Mouse (Mus musculus) C2C12 (cell line): ENCODE measurements around the gene Dlg4. TPM values are rescaled to one million over a fixed set of nuclear protein-coding genes. Genes with fewer than 3 reads are reported as not detected.

Experiments
- H3K27me3 ChIP-seq: one replicate; pipeline ENCODE4 v1.6.1; 2011; ENCODE audit not compliant: control insufficient read depth, insufficient read depth, insufficient read length
- H3K36me3 ChIP-seq: one replicate; pipeline ENCODE4 v1.6.1; 2011; ENCODE audit not compliant: control insufficient read depth, insufficient read depth
- H3K4me3 ChIP-seq: one replicate; pipeline ENCODE4 v1.5.1; 2011; ENCODE audit warnings: mild to moderate bottlenecking, control low read depth; ENCODE audit not compliant: poor library complexity, insufficient read depth, severe bottlenecking
- H3K79me2 ChIP-seq: one replicate; pipeline ENCODE4 v1.6.1; 2011; ENCODE audit not compliant: control insufficient read depth, insufficient read depth
- H3K79me3 ChIP-seq: one replicate; pipeline ENCODE4 v1.6.1; 2011; ENCODE audit warnings: low read depth, control low read depth
- H3ac ChIP-seq: one replicate; pipeline ENCODE3; 2011; ENCODE audit warnings: low read depth; ENCODE audit not compliant: control insufficient read depth, insufficient read length
- CEBPB ChIP-seq: IDR thresholded peaks from one replicate; pipeline ENCODE4 v1.6.1; 2011; ENCODE audit warnings: low read depth, mild to moderate bottlenecking, control low read depth, moderate library complexity
- CTCF ChIP-seq: IDR thresholded peaks from one replicate; pipeline ENCODE4 v1.5.1; 2011; ENCODE audit not compliant: control insufficient read depth, insufficient read depth, insufficient read length
- FOSL1 ChIP-seq: IDR thresholded peaks from one replicate; pipeline ENCODE4 v1.8.0; 2011; ENCODE audit warnings: mild to moderate bottlenecking, low read length; ENCODE audit not compliant: poor library complexity, insufficient read depth, severe bottlenecking
- MAX ChIP-seq: IDR thresholded peaks from one replicate; pipeline ENCODE4 v1.6.1; 2011; ENCODE audit warnings: mild to moderate bottlenecking, control low read depth
- MYOD1 ChIP-seq: IDR thresholded peaks from one replicate; pipeline ENCODE4 v1.6.1; 2011; ENCODE audit warnings: low read depth; ENCODE audit not compliant: control insufficient read depth, insufficient read length
- MYOG ChIP-seq: IDR thresholded peaks from one replicate; pipeline ENCODE4 v1.6.1; 2011; ENCODE audit not compliant: control insufficient read depth, insufficient read length; ENCODE audit errors: extremely low read depth
- USF1 ChIP-seq: IDR thresholded peaks from one replicate; pipeline ENCODE4 v1.6.1; 2011; ENCODE audit warnings: low read depth, mild to moderate bottlenecking, control low read depth, moderate library complexity
- polyA plus RNA-seq: library from polyadenylated mRNA; unstranded; fragments of >200 nt; fragmentation: generic; extraction: Trizol; gene quantifications from one replicate; pipeline ENCODE4 v1.2.1, GENCODE M21; 2012; ENCODE audit warnings: missing spikeins

Gene Dlg4
- polyA plus RNA-seq, 1 experiment, result 25.3 TPM

- Histone ChIP-seq H3K79me3 (no peaks in the 10 kb centered on the region), H3ac (no peak overlapping the region), H3K79me2 (no peaks in the 10 kb centered on the region), H3K27me3 (no peaks in the 10 kb centered on the region), H3K36me3 (no peaks in the 10 kb centered on the region), H3K4me3 (no peak overlapping the region)
- TF ChIP-seq CTCF (no peak), CEBPB (no peak), MAX (no peak), FOSL1 (no peak), MYOD1 (no peak), USF1 (no peak), MYOG (no peak)
Measured at GRCm38 (mm10) chr11:70053156-70053555, 36.4 kb downstream of the Dlg4 start.

GRCm38 (mm10) chr11:70053898-70054570, 37.3 kb downstream of the Dlg4 start, which contains the start of gene Asgr1:
TSS of gene Asgr1 (plus strand) at chr11:70054085.
- no peak within 1 kb of the TSS for H3ac ChIP-seq
- TF ChIP-seq MYOD1, result no peak
- no peak for TF ChIP-seq USF1
- TF ChIP-seq FOSL1, result no peak
- TF ChIP-seq CEBPB, result peak; percentile 29
- no peak for TF ChIP-seq MYOG
- no peaks in the 10 kb centered on the region for H3K27me3 ChIP-seq

GRCm38 (mm10) chr11:70055618-70056214, 39.0 kb downstream of the Dlg4 start:
- H3K27me3 ChIP-seq, result no peaks in the 10 kb centered on the region
- H3K79me3 ChIP-seq, result no peaks in the 10 kb centered on the region
- TF ChIP-seq USF1 (no peak), CTCF (peak; percentile 80)
- H3ac ChIP-seq, result no peak overlapping the region
- H3K4me3 ChIP-seq, result no peak overlapping the region
- H3K79me2 ChIP-seq, result no peaks in the 10 kb centered on the region
- no peaks in the 10 kb centered on the region for H3K36me3 ChIP-seq

More at GRCm38 (mm10) chr11:70053898-70054570, 37.3 kb downstream of the Dlg4 start, which contains the start of gene Asgr1:
- Histone ChIP-seq H3K36me3 (no peaks in the 10 kb centered on the region), H3K4me3 (no peak within 1 kb of the TSS), H3K79me3 (no peaks in the 10 kb centered on the region), H3K79me2 (no peaks in the 10 kb centered on the region)

- TF ChIP-seq USF1, result no peak
- no peak for TF ChIP-seq CEBPB
- TF ChIP-seq CTCF, result no peak
- no peak for TF ChIP-seq MYOD1
- no peak for TF ChIP-seq FOSL1
- TF ChIP-seq MAX, result no peak
- no peak for TF ChIP-seq MYOG
- Histone ChIP-seq H3K27me3 (no peaks in the 10 kb centered on the region), H3K36me3 (no peaks in the 10 kb centered on the region), H3K4me3 (no peak overlapping the region), H3ac (no peak overlapping the region), H3K79me3 (no peaks in the 10 kb centered on the region), H3K79me2 (no peaks in the 10 kb centered on the region)
Measured at GRCm38 (mm10) chr11:70057805-70058204, 41.1 kb downstream of the Dlg4 start.

GRCm38 (mm10) chr11:70059930-70060329, 43.2 kb downstream of the Dlg4 start:
- H3K36me3 ChIP-seq, result no peaks in the 10 kb centered on the region
- H3K79me3 ChIP-seq, result no peaks in the 10 kb centered on the region
- no peak for TF ChIP-seq USF1
- no peak for TF ChIP-seq CTCF
- TF ChIP-seq FOSL1, result no peak
- no peak for TF ChIP-seq MYOG
- no peak for TF ChIP-seq CEBPB
- TF ChIP-seq MYOD1, result no peak
- TF ChIP-seq MAX, result no peak
- no peaks in the 10 kb centered on the region for H3K27me3 ChIP-seq
- no peaks in the 10 kb centered on the region for H3K79me2 ChIP-seq
- no peak overlapping the region for H3ac ChIP-seq
- H3K4me3 ChIP-seq, result no peak overlapping the region

- no peak overlapping the region for H3ac ChIP-seq
- H3K4me3 ChIP-seq, result no peak overlapping the region
- TF ChIP-seq FOSL1 (no peak), MYOD1 (no peak)
- no peaks in the 10 kb centered on the region for H3K79me3 ChIP-seq
- H3K79me2 ChIP-seq, result no peaks in the 10 kb centered on the region
- H3K27me3 ChIP-seq, result no peaks in the 10 kb centered on the region
- no peaks in the 10 kb centered on the region for H3K36me3 ChIP-seq
Measured at GRCm38 (mm10) chr11:70063053-70063452, 46.3 kb downstream of the Dlg4 start.
